Mouse (Mus musculus) MEL (cell line): ENCODE measurements at regions not wholly inside any gene's neighbourhood (a gene's known extent, or its start where the extent isn't known, plus 50 kb on each side); places are given as distances from the start of the nearest gene placed in this dataset.

Experiments
- CHD2 ChIP-seq: IDR thresholded peaks from 2 replicates; pipeline ENCODE4 v1.6.1; 2011; ENCODE audit warnings: low read length, improper control_type of control experiment
- CTCF ChIP-seq, 3 experiments: IDR thresholded peaks in 2 of 3; conservative IDR thresholded peaks in 1 of 3; 2 replicates each; pipeline ENCODE4 v1.5.1; 2011 to 2012; ENCODE audit warnings: low read length in 3 of 3, low read depth in 2 of 3, mild to moderate bottlenecking in 2 of 3, improper control_type of control experiment in 1 of 3, inconsistent platforms in 1 of 3, mixed read lengths in 1 of 3, moderate library complexity in 1 of 3; ENCODE audit not compliant: control insufficient read depth in 1 of 3, insufficient read depth in 1 of 3, poor library complexity in 1 of 3, severe bottlenecking in 1 of 3
- EP300 ChIP-seq, 2 experiments: IDR thresholded peaks; 2 replicates each; pipeline ENCODE4 v1.6.1; 2011; ENCODE audit warnings: improper control_type of control experiment in 2 of 2, low read length in 2 of 2, low read depth in 1 of 2, mild to moderate bottlenecking in 1 of 2
- GATA1 ChIP-seq: IDR thresholded peaks from 2 replicates; pipeline ENCODE4 v1.6.1; 2011; ENCODE audit warnings: low read depth, low read length, improper control_type of control experiment
- MAZ ChIP-seq: IDR thresholded peaks from 2 replicates; pipeline ENCODE4 v1.6.1; 2012; ENCODE audit warnings: low read depth, mild to moderate bottlenecking, inconsistent platforms, low read length, improper control_type of control experiment
- MYC ChIP-seq: IDR thresholded peaks from 2 replicates; pipeline ENCODE4 v1.6.1; 2011; ENCODE audit warnings: low read depth, mild to moderate bottlenecking, low read length, improper control_type of control experiment, moderate library complexity
- NELFE ChIP-seq: IDR thresholded peaks from 2 replicates; pipeline ENCODE4 v1.6.1; 2011; ENCODE audit warnings: low read depth, low read length, improper control_type of control experiment
- POLR2AphosphoS5 ChIP-seq: IDR thresholded peaks from 2 replicates; pipeline ENCODE4 v1.6.1; 2012; ENCODE audit warnings: low read depth, borderline replicate concordance, mild to moderate bottlenecking, inconsistent platforms, low read length, moderate library complexity, mixed read lengths
- USF2 ChIP-seq, 2 experiments: IDR thresholded peaks; 2 replicates each; pipeline ENCODE4 v1.6.1; 2011 to 2012; ENCODE audit warnings: improper control_type of control experiment in 2 of 2, low read length in 2 of 2, borderline replicate concordance in 1 of 2, inconsistent platforms in 1 of 2, low read depth in 1 of 2, mild to moderate bottlenecking in 1 of 2; ENCODE audit not compliant: insufficient read depth in 1 of 2
- ZKSCAN1 ChIP-seq: IDR thresholded peaks from 2 replicates; pipeline ENCODE4 v1.6.1; 2012; ENCODE audit warnings: low read depth, mild to moderate bottlenecking, inconsistent platforms, low read length, improper control_type of control experiment, moderate library complexity
- ZNF384 ChIP-seq: IDR thresholded peaks from 2 replicates; pipeline ENCODE4 v1.6.1; 2012; ENCODE audit warnings: low read depth, mild to moderate bottlenecking, inconsistent platforms, low read length, improper control_type of control experiment

DNA sequence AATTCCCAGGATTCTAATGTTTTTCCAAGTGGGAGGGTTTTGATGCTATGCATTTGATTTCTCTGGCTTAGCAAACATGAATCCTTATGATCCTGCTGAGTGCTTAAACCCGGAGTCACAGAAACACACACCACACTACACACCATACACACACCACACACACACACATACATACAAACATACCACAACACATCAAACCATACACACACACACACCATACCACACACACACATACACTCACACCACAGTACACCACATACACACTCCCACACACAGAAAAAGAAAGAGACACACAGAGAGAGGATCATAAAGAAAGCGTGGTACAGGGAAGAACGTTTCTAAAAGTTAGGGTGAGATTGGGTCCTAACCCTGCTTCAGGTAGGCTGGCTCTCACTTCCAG is 171.1 kb upstream of the Hmga2 start:
- no peak for TF ChIP-seq CTCF (IDR thresholded peaks at IDR 0.05 in 2 of 3, conservative IDR thresholded peaks at IDR 0.05 in 1 of 3; ENCODE audit: control insufficient read depth in 1 of 3, insufficient read depth in 1 of 3, low read depth in 2 of 3, low read length in 3 of 3, poor library complexity in 1 of 3, severe bottlenecking in 1 of 3)
- no peak for TF ChIP-seq ZNF384
- no peak for TF ChIP-seq CHD2
- no peak for TF ChIP-seq POLR2AphosphoS5
- TF ChIP-seq EP300 (IDR thresholded peaks at IDR 0.05; ENCODE audit: low read depth in 1 of 2, low read length in 2 of 2): no peak
- no peak for TF ChIP-seq USF2 (IDR thresholded peaks at IDR 0.05; ENCODE audit: borderline replicate concordance in 1 of 2, insufficient read depth in 1 of 2, low read depth in 1 of 2, low read length in 2 of 2)
- no peak for TF ChIP-seq GATA1
- TF ChIP-seq NELFE: no peak
- TF ChIP-seq ZKSCAN1: no peak
- TF ChIP-seq MAZ: no peak
- no peak for TF ChIP-seq MYC
